Mouse (Mus musculus) layer of hippocampus, postnatal 10 days (tissue): ENCODE data around the gene Mrpl45. TPM values are rescaled to one million over a fixed set of nuclear protein-coding genes. Genes with fewer than 3 reads are reported as not detected.

Source experiments
- DNase-seq, 2 experiments: peaks; one replicate each; pipeline ENCODE4 v3.0.0; 2021; ENCODE audit warnings: low spot score in 2 of 2
- total RNA-seq, 2 experiments: library from RNA; stranded (reverse); gene quantifications; 2 replicates each; pipeline ENCODE4 v1.2.3; 2021

The Mrpl45 gene
- total RNA-seq, 2 experiments from 2014 or later: 22.8 to 23.7 TPM

GRCm38 (mm10) chr11:97331231-97332190 is 16.0 kb downstream of the Mrpl45 start:
- no peak for DNase-seq

- DNase-seq: no peak
Measured at GRCm38 (mm10) chr11:97333044-97333443, 17.5 kb downstream of the Mrpl45 start.

- no peak for DNase-seq
Measured at GRCm38 (mm10) chr11:97333896-97334295, 18.4 kb downstream of the Mrpl45 start.

GRCm38 (mm10) chr11:97334400-97334799 is 18.9 kb downstream of the Mrpl45 start:
- DNase-seq: no peak

- no peak for DNase-seq
Measured at GRCm38 (mm10) chr11:97336238-97336637, 20.7 kb downstream of the Mrpl45 start.

GRCm38 (mm10) chr11:97336751-97337345 is 21.3 kb downstream of the Mrpl45 start:
- DNase-seq: no peak

GRCm38 (mm10) chr11:97337363-97337762 is 21.8 kb downstream of the Mrpl45 start:
- no peak for DNase-seq

- DNase-seq: no peak
Measured at GRCm38 (mm10) chr11:97338302-97338976, 22.9 kb downstream of the Mrpl45 start.

- DNase-seq: peak; percentile 63 to 79
Measured at GRCm38 (mm10) chr11:97338977-97339315, 23.4 kb downstream of the Mrpl45 start.

GRCm38 (mm10) chr11:97343175-97343574 is 27.7 kb downstream of the Mrpl45 start:
- no peak for DNase-seq

- DNase-seq: no peak
Measured at GRCm38 (mm10) chr11:97343619-97344018, 28.1 kb downstream of the Mrpl45 start.

- no peak for DNase-seq
Measured at GRCm38 (mm10) chr11:97345446-97345845, 29.9 kb downstream of the Mrpl45 start.

- DNase-seq: peak; percentile 49 to 51
Measured at GRCm38 (mm10) chr11:97346383-97346782, 30.9 kb downstream of the Mrpl45 start.

GRCm38 (mm10) chr11:97347291-97347690 is 31.8 kb downstream of the Mrpl45 start:
- DNase-seq: no peak

GRCm38 (mm10) chr11:97350035-97350434 is 34.5 kb downstream of the Mrpl45 start:
- peak; percentile 79 for DNase-seq

- no peak for DNase-seq
Measured at GRCm38 (mm10) chr11:97352027-97352684, 36.6 kb downstream of the Mrpl45 start, which contains the start of gene Gpr179. Gene Gpr179 (minus strand): TSS chr11:97352077.

- DNase-seq: no peak
Measured at GRCm38 (mm10) chr11:97352935-97353597, 37.5 kb downstream of the Mrpl45 start.

GRCm38 (mm10) chr11:97354646-97355045 is 39.1 kb downstream of the Mrpl45 start:
- no peak for DNase-seq

- no peak for DNase-seq
Measured at GRCm38 (mm10) chr11:97355247-97355646, 39.7 kb downstream of the Mrpl45 start.

GRCm38 (mm10) chr11:97357663-97358062 is 42.1 kb downstream of the Mrpl45 start:
- DNase-seq: peak; percentile 73 to 77
